Mouse (Mus musculus): ENCODE results near the gene Nyap2.

DNA sequence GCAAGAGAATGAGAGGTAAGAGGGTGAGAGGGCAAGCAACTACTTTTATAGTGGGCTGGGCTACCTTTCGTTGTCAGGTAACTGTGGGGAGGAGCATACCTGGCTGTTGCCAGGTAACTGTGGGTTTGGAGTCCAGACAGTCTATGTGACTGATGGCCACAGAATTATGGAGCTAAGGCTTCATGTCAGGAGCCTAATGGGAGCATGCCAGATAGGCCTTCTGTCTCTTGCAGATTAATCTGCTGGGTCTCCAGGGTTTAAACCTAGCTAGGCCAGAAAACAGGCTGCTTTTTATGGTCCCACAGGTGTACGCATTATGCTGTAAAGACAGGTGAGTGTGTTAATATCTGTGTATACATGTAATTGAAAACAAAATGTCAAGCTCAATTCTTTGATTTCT lies 132.8 kb downstream of the Nyap2 start:
- TF ChIP-seq CTCF (IDR thresholded peaks at IDR 0.05; ENCODE audit: insufficient read depth, low read depth, low read length): no peak
- no peak for TF ChIP-seq POLR2A (IDR thresholded peaks at IDR 0.05; ENCODE audit: insufficient read depth, low read depth, low read length)

Data from olfactory bulb, adult 2 months (tissue).